Mouse (Mus musculus): ENCODE results near the gene Klhl22. TPM values are rescaled to one million over a fixed set of nuclear protein-coding genes. Genes with fewer than 3 reads are reported as not detected.

The Klhl22 gene
- total and polyA plus RNA-seq, 2 experiments from 2014 or later, result 79.3 to 156 TPM

- peak; percentile 24 for TF ChIP-seq CTCF (IDR thresholded peaks at IDR 0.05)
- Histone ChIP-seq H3K4me1 (ENCODE audit: insufficient read depth, low read length) (no peaks in the 10 kb centered on the region), H3K36me3 (ENCODE audit: insufficient read depth, low read length) (no peaks in the 10 kb centered on the region), H3K27ac (ENCODE audit: low read depth, low read length) (no peak overlapping the region), H3K9me3 (ENCODE audit: low read length) (no peaks in the 10 kb centered on the region), H3K9ac (replicated peaks; ENCODE audit: low read length, poor library complexity, severe bottlenecking) (no peak overlapping the region), H3K27me3 (ENCODE audit: insufficient read depth, low read length) (no peaks in the 10 kb centered on the region), H3K4me2 (ENCODE audit: low read depth, low read length, poor library complexity, severe bottlenecking) (no peak overlapping the region), H3K4me3 (ENCODE audit: low read depth, low read length) (no peak overlapping the region)
- 41% methylated on average over 4 of the region's 4 CpGs for WGBS
- no peak for ATAC-seq (ENCODE audit: low FRiP score)
- no peak for DNase-seq (ENCODE audit: low spot score)
These were observed 16.1 kb upstream of the Klhl22 start for GRCm38 (mm10) chr16:17743279-17743678.

GRCm38 (mm10) chr16:17744536-17744935, 14.9 kb upstream of the Klhl22 start:
- no peaks in the 10 kb centered on the region for H3K27me3 ChIP-seq (ENCODE audit: insufficient read depth, low read length)
- no peaks in the 10 kb centered on the region for H3K36me3 ChIP-seq (ENCODE audit: insufficient read depth, low read length)
- no peak overlapping the region for H3K9ac ChIP-seq (replicated peaks; ENCODE audit: low read length, poor library complexity, severe bottlenecking)
- no peaks in the 10 kb centered on the region for H3K9me3 ChIP-seq (ENCODE audit: low read length)
- H3K27ac ChIP-seq (ENCODE audit: low read depth, low read length), result no peak overlapping the region
- DNase-seq (ENCODE audit: low spot score), result peak; percentile 30
- ATAC-seq (ENCODE audit: low FRiP score), result no peak
- no peaks in the 10 kb centered on the region for H3K4me1 ChIP-seq (ENCODE audit: insufficient read depth, low read length)
- H3K4me2 ChIP-seq (ENCODE audit: low read depth, low read length, poor library complexity, severe bottlenecking), result no peak overlapping the region
- TF ChIP-seq CTCF (IDR thresholded peaks at IDR 0.05), result peak; percentile 68
- WGBS, result 14% methylated on average over 1 of the region's 1 CpGs
- H3K4me3 ChIP-seq (ENCODE audit: low read depth, low read length), result no peak overlapping the region

GRCm38 (mm10) chr16:17745067-17745466, 14.4 kb upstream of the Klhl22 start:
- DNase-seq (ENCODE audit: low spot score) (no peak), ATAC-seq (ENCODE audit: low FRiP score) (no peak)
- WGBS, result 82% methylated on average over 2 of the region's 2 CpGs
- Histone ChIP-seq H3K9me3 (ENCODE audit: low read length) (no peaks in the 10 kb centered on the region), H3K9ac (replicated peaks; ENCODE audit: low read length, poor library complexity, severe bottlenecking) (no peak overlapping the region), H3K4me1 (ENCODE audit: insufficient read depth, low read length) (no peaks in the 10 kb centered on the region), H3K4me3 (ENCODE audit: low read depth, low read length) (no peak overlapping the region), H3K27ac (ENCODE audit: low read depth, low read length) (no peak overlapping the region), H3K36me3 (ENCODE audit: insufficient read depth, low read length) (no peaks in the 10 kb centered on the region), H3K27me3 (ENCODE audit: insufficient read depth, low read length) (no peaks in the 10 kb centered on the region), H3K4me2 (ENCODE audit: low read depth, low read length, poor library complexity, severe bottlenecking) (no peak overlapping the region)
- TF ChIP-seq CTCF (IDR thresholded peaks at IDR 0.05), result no peak

- WGBS, result 37% methylated on average over 3 of the region's 3 CpGs
These were observed 6.4 kb upstream of the Klhl22 start for GRCm38 (mm10) chr16:17753001-17753400.

GRCm38 (mm10) chr16:17753686-17754085, 5.7 kb upstream of the Klhl22 start:
- Histone ChIP-seq H3K9ac (replicated peaks; ENCODE audit: low read length, poor library complexity, severe bottlenecking) (no peak overlapping the region), H3K9me3 (ENCODE audit: low read length) (no peaks in the 10 kb centered on the region), H3K4me1 (ENCODE audit: insufficient read depth, low read length) (peaks cover under 1% of the 10 kb centered on the region; the same call in 1 of the 2 replicates), H3K4me2 (ENCODE audit: low read depth, low read length, poor library complexity, severe bottlenecking) (no peak overlapping the region), H3K36me3 (ENCODE audit: insufficient read depth, low read length) (no peaks in the 10 kb centered on the region), H3K4me3 (ENCODE audit: low read depth, low read length) (no peak overlapping the region), H3K27me3 (ENCODE audit: insufficient read depth, low read length) (no peaks in the 10 kb centered on the region), H3K27ac (ENCODE audit: low read depth, low read length) (no peak overlapping the region)
- TF ChIP-seq CTCF (IDR thresholded peaks at IDR 0.05), result no peak
- WGBS, result 46% methylated on average over 1 of the region's 1 CpGs
- ATAC-seq (ENCODE audit: low FRiP score) (no peak), DNase-seq (ENCODE audit: low spot score) (no peak)

More at GRCm38 (mm10) chr16:17753001-17753400, 6.4 kb upstream of the Klhl22 start:
- no peak overlapping the region for H3K4me2 ChIP-seq (ENCODE audit: low read depth, low read length, poor library complexity, severe bottlenecking)
- no peaks in the 10 kb centered on the region for H3K27me3 ChIP-seq (ENCODE audit: insufficient read depth, low read length)
- no peak for TF ChIP-seq CTCF (IDR thresholded peaks at IDR 0.05)
- H3K9me3 ChIP-seq (ENCODE audit: low read length), result no peaks in the 10 kb centered on the region
- H3K4me3 ChIP-seq (ENCODE audit: low read depth, low read length), result no peak overlapping the region
- ATAC-seq (ENCODE audit: low FRiP score) (no peak), DNase-seq (ENCODE audit: low spot score) (no peak)
- H3K36me3 ChIP-seq (ENCODE audit: insufficient read depth, low read length), result no peaks in the 10 kb centered on the region
- H3K27ac ChIP-seq (ENCODE audit: low read depth, low read length), result no peak overlapping the region
- H3K9ac ChIP-seq (replicated peaks; ENCODE audit: low read length, poor library complexity, severe bottlenecking), result no peak overlapping the region
- no peaks in the 10 kb centered on the region for H3K4me1 ChIP-seq (ENCODE audit: insufficient read depth, low read length)

GRCm38 (mm10) chr16:17757756-17758155, 1.7 kb upstream of the Klhl22 start:
- H3K4me2 ChIP-seq (ENCODE audit: low read depth, low read length, poor library complexity, severe bottlenecking), result no peak overlapping the region
- H3K4me3 ChIP-seq (ENCODE audit: low read depth, low read length), result no peak overlapping the region
- H3K9ac ChIP-seq (replicated peaks; ENCODE audit: low read length, poor library complexity, severe bottlenecking), result no peak overlapping the region
- ATAC-seq (ENCODE audit: low FRiP score), result no peak
- H3K27me3 ChIP-seq (ENCODE audit: insufficient read depth, low read length), result no peaks in the 10 kb centered on the region
- H3K36me3 ChIP-seq (ENCODE audit: insufficient read depth, low read length), result no peaks in the 10 kb centered on the region
- WGBS, result 95% methylated on average over 1 of the region's 1 CpGs
- no peak for DNase-seq (ENCODE audit: low spot score)
- no peaks in the 10 kb centered on the region for H3K9me3 ChIP-seq (ENCODE audit: low read length)
- peaks cover 15% of the 10 kb centered on the region for H3K4me1 ChIP-seq (ENCODE audit: insufficient read depth, low read length)
- TF ChIP-seq CTCF (IDR thresholded peaks at IDR 0.05), result no peak
- H3K27ac ChIP-seq (ENCODE audit: low read depth, low read length), result no peak overlapping the region

Data from midbrain, postnatal 0 days (tissue).